Mouse (Mus musculus): ENCODE data around the gene Vti1b. TPM values are rescaled to one million over a fixed set of nuclear protein-coding genes. Genes with fewer than 3 reads are reported as not detected.

The Vti1b gene
- total RNA-seq (2014; fragmentation: Nextera tagmentation) (25.8 and 26.0 TPM in 2 replicates), total RNA-seq (2017) (210 and 233 TPM in 2 replicates), polyA plus RNA-seq (2012) (80.7 and 82.8 TPM in 2 replicates)

GRCm38 (mm10) chr12:79172019-79172941 is at the start of gene Vti1b:
Gene Vti1b, minus strand, starts transcription at chr12:79172667.
- Histone ChIP-seq H3K27me3 (ENCODE audit: insufficient read depth, low read length) (no peaks in the 10 kb centered on the region), H3K4me1 (ENCODE audit: insufficient read depth, low read depth, low read length) (peaks cover 44% of the 10 kb centered on the region), H3K36me3 (replicated peaks) (peaks cover 62% of the 10 kb centered on the region), H3K9me3 (replicated peaks) (no peaks in the 10 kb centered on the region), H3K4me3 (ENCODE audit: low read depth, low read length) (peak within 1 kb of the TSS; percentile 84)
- ATAC-seq (ENCODE audit: extremely low read depth, insufficient number of reproducible peaks, low FRiP score, poor library complexity, severe bottlenecking) (peak; percentile 94), DNase-seq (ENCODE audit: low spot score) (peak; percentile 98)
- TF ChIP-seq GATA2 (IDR thresholded peaks at IDR 0.05; ENCODE audit: borderline replicate concordance, low read depth, low read length), result no peak
- no peak for TF ChIP-seq GATA1 (IDR thresholded peaks at IDR 0.05; ENCODE audit: borderline replicate concordance, low read length)
- no peak for TF ChIP-seq TAL1 (conservative IDR thresholded peaks at IDR 0.05; ENCODE audit: low read depth, low read length)
- no peak for TF ChIP-seq CTCF (IDR thresholded peaks at IDR 0.05; ENCODE audit: low read depth, low read length)
- TF ChIP-seq POLR2AphosphoS5 (IDR thresholded peaks at IDR 0.05; ENCODE audit: insufficient replicate concordance, low read depth, low read length), result no peak

GRCm38 (mm10) chr12:79217511-79217910 is 45.0 kb upstream of the Vti1b start:
- H3K27me3 ChIP-seq (ENCODE audit: insufficient read depth, low read length), result peaks cover 65% of the 10 kb centered on the region
- no peak overlapping the region for H3K4me3 ChIP-seq (ENCODE audit: low read depth, low read length)
- no peak for ATAC-seq (ENCODE audit: extremely low read depth, insufficient number of reproducible peaks, low FRiP score, poor library complexity, severe bottlenecking)
- TF ChIP-seq GATA1 (IDR thresholded peaks at IDR 0.05; ENCODE audit: borderline replicate concordance, low read length) (no peak), TAL1 (conservative IDR thresholded peaks at IDR 0.05; ENCODE audit: low read depth, low read length) (no peak), GATA2 (IDR thresholded peaks at IDR 0.05; ENCODE audit: borderline replicate concordance, low read depth, low read length) (no peak), CTCF (IDR thresholded peaks at IDR 0.05; ENCODE audit: low read depth, low read length) (no peak), POLR2AphosphoS5 (IDR thresholded peaks at IDR 0.05; ENCODE audit: insufficient replicate concordance, low read depth, low read length) (no peak)
- H3K4me1 ChIP-seq (ENCODE audit: insufficient read depth, low read depth, low read length), result no peaks in the 10 kb centered on the region
- no peak for DNase-seq (ENCODE audit: low spot score)
- H3K36me3 ChIP-seq (replicated peaks), result no peaks in the 10 kb centered on the region
- no peaks in the 10 kb centered on the region for H3K9me3 ChIP-seq (replicated peaks)

- no peak overlapping the region for H3K4me3 ChIP-seq (ENCODE audit: low read depth, low read length)
- H3K27me3 ChIP-seq (ENCODE audit: insufficient read depth, low read length), result peaks cover 58% of the 10 kb centered on the region
- H3K4me1 ChIP-seq (ENCODE audit: insufficient read depth, low read depth, low read length), result peaks cover 6% of the 10 kb centered on the region; the same call in 1 of the 2 replicates
- no peaks in the 10 kb centered on the region for H3K36me3 ChIP-seq (replicated peaks)
- ATAC-seq (ENCODE audit: extremely low read depth, insufficient number of reproducible peaks, low FRiP score, poor library complexity, severe bottlenecking) (no peak), DNase-seq (ENCODE audit: low spot score) (no peak)
- TF ChIP-seq GATA2 (IDR thresholded peaks at IDR 0.05; ENCODE audit: borderline replicate concordance, low read depth, low read length) (no peak), TAL1 (conservative IDR thresholded peaks at IDR 0.05; ENCODE audit: low read depth, low read length) (no peak), POLR2AphosphoS5 (IDR thresholded peaks at IDR 0.05; ENCODE audit: insufficient replicate concordance, low read depth, low read length) (no peak), CTCF (IDR thresholded peaks at IDR 0.05; ENCODE audit: low read depth, low read length) (no peak), GATA1 (IDR thresholded peaks at IDR 0.05; ENCODE audit: borderline replicate concordance, low read length) (no peak)
- no peaks in the 10 kb centered on the region for H3K9me3 ChIP-seq (replicated peaks)
These were observed 39.0 kb upstream of the Vti1b start for GRCm38 (mm10) chr12:79211447-79211846.

DNA sequence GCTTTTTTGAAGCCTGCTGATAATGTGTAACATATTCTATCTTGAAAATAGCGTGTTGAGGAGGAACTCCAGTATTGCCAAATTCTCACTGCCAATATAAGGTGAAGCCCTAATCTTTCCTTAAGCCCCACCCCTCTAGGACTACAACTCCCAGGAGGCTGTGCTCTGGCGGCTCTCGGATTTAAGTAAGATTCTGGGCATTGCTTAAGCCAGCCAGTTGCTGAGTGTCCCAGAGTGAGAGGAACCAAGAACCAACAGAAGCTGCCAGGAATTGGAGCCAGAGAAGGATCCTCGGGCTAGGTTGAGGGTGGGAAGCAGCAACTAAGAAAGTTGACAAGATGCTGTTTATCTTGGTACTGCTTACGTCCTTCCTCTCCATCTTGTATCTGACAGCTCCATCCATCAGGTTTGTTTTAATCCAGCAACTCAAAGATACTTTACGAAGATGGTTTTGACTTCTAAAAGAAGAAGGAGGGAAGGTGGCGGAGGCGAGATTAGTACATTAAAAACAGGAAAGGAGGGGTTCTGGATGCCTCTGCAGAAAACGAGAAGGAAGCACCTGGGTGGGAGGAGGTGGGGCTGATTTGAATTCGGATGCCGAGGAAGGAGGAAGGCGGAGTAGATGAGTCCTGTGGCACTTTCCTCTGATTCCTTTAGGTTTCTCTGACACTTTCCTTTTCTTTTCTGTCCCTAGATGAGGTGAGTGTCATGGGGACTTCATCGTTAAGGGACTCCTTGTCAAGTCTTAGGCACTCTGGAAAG is 36.4 kb upstream of the Vti1b start, which contains the start of gene Rdh12:
Gene Rdh12, plus strand, starts transcription at position 212 of the 762 bp plus-strand sequence.
- peaks cover 6% of the 10 kb centered on the region; the same call in 1 of the 2 replicates for H3K4me1 ChIP-seq (ENCODE audit: insufficient read depth, low read depth, low read length)
- ATAC-seq (ENCODE audit: extremely low read depth, insufficient number of reproducible peaks, low FRiP score, poor library complexity, severe bottlenecking) (no peak), DNase-seq (ENCODE audit: low spot score) (no peak)

DNA sequence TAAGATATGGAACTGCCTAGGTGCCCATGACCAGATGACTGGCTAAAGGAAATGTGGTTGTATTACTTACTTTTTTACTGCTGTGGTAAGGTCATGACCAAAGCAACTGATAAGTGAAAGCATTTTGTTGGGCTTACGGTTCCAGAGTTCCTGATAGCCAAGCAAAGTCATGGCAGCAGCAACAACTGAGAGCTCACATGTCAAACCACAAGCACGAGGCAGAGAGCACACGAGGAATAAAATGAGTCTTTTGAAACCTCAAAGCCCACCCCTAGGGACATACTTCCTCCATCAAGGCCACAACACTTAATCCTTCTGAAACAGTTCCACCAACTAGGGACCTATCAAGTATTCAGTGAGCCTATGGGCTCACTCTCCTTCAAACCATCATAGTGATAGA is 29.4 kb upstream of the Vti1b start:
- ATAC-seq (ENCODE audit: extremely low read depth, insufficient number of reproducible peaks, low FRiP score, poor library complexity, severe bottlenecking) (no peak), DNase-seq (ENCODE audit: low spot score) (no peak)
- Histone ChIP-seq H3K4me1 (ENCODE audit: insufficient read depth, low read depth, low read length) (peaks cover 4% of the 10 kb centered on the region; the same call in 1 of the 2 replicates), H3K9me3 (replicated peaks) (no peaks in the 10 kb centered on the region), H3K4me3 (ENCODE audit: low read depth, low read length) (no peak overlapping the region), H3K27me3 (ENCODE audit: insufficient read depth, low read length) (peaks cover 24% of the 10 kb centered on the region), H3K36me3 (replicated peaks) (no peaks in the 10 kb centered on the region)
- TF ChIP-seq GATA2 (IDR thresholded peaks at IDR 0.05; ENCODE audit: borderline replicate concordance, low read depth, low read length), result no peak
- no peak for TF ChIP-seq POLR2AphosphoS5 (IDR thresholded peaks at IDR 0.05; ENCODE audit: insufficient replicate concordance, low read depth, low read length)

More for the DNA sequence above, 36.4 kb upstream of the Vti1b start, which contains the start of gene Rdh12:
- Histone ChIP-seq H3K36me3 (replicated peaks) (no peaks in the 10 kb centered on the region), H3K9me3 (replicated peaks) (no peaks in the 10 kb centered on the region), H3K27me3 (ENCODE audit: insufficient read depth, low read length) (peaks cover 46% of the 10 kb centered on the region), H3K4me3 (ENCODE audit: low read depth, low read length) (no peak within 1 kb of the TSS)
- no peak for TF ChIP-seq CTCF (IDR thresholded peaks at IDR 0.05; ENCODE audit: low read depth, low read length)

DNA sequence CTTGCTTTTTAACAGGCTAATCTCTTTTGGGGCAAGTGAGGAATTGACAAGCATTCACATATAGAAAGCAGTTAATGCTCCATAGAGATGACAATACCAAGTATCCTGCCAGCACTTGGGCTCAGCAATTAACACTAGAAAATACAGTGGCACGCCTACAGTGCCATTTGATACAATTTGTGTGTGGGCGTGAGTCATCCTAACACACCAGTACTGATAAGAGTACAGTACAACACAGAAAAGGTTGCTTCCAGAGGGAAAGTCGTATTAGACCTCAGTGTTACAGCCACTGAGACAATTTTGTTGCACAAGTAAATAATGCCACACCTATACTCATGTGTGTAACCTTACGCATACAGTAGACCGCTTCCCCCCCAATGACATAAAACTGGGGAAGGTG is 24.6 kb upstream of the Vti1b start:
- ATAC-seq (ENCODE audit: extremely low read depth, insufficient number of reproducible peaks, low FRiP score, poor library complexity, severe bottlenecking), result no peak
- DNase-seq (ENCODE audit: low spot score), result no peak
- H3K4me3 ChIP-seq (ENCODE audit: low read depth, low read length), result no peak overlapping the region

More for the DNA sequence above, 24.6 kb upstream of the Vti1b start:
- H3K27me3 ChIP-seq (ENCODE audit: insufficient read depth, low read length), result peaks cover 15% of the 10 kb centered on the region
- TF ChIP-seq GATA1 (IDR thresholded peaks at IDR 0.05; ENCODE audit: borderline replicate concordance, low read length), result no peak
- TF ChIP-seq TAL1 (conservative IDR thresholded peaks at IDR 0.05; ENCODE audit: low read depth, low read length), result no peak
- TF ChIP-seq POLR2AphosphoS5 (IDR thresholded peaks at IDR 0.05; ENCODE audit: insufficient replicate concordance, low read depth, low read length), result no peak
- TF ChIP-seq GATA2 (IDR thresholded peaks at IDR 0.05; ENCODE audit: borderline replicate concordance, low read depth, low read length), result no peak
- TF ChIP-seq CTCF (IDR thresholded peaks at IDR 0.05; ENCODE audit: low read depth, low read length), result no peak
- H3K9me3 ChIP-seq (replicated peaks), result no peaks in the 10 kb centered on the region
- H3K36me3 ChIP-seq (replicated peaks), result no peaks in the 10 kb centered on the region
- H3K4me1 ChIP-seq (ENCODE audit: insufficient read depth, low read depth, low read length), result peaks cover 4% of the 10 kb centered on the region
